Mouse (Mus musculus) small intestine, adult 2 months (tissue): Measurements from ENCODE around the gene Edaradd. TPM values are rescaled to one million over a fixed set of nuclear protein-coding genes. Genes with fewer than 3 reads are reported as not detected.

ENCODE experiments used
- H3K27ac ChIP-seq: fragments of 200-500 bp; 2 replicates; pipeline ENCODE4 v1.5.1; 2012; ENCODE audit warnings: low read depth, low read length, control low read depth, inconsistent platforms; ENCODE audit not compliant: insufficient read depth
- H3K27me3 ChIP-seq: fragments of 200-500 bp; 2 replicates; pipeline ENCODE4 v1.6.1; 2012; ENCODE audit warnings: mild to moderate bottlenecking, moderate library complexity, low read length, inconsistent platforms; ENCODE audit not compliant: control insufficient read depth, insufficient read depth
- H3K36me3 ChIP-seq: fragments of 200-500 bp; 2 replicates; pipeline ENCODE4 v1.6.1; 2012; ENCODE audit warnings: mild to moderate bottlenecking, low read length, control low read depth, inconsistent platforms; ENCODE audit not compliant: control insufficient read depth, insufficient read depth
- H3K4me1 ChIP-seq: fragments of 200-500 bp; 2 replicates; pipeline ENCODE4 v1.6.1; 2012; ENCODE audit warnings: low read length, inconsistent platforms, mixed read lengths; ENCODE audit not compliant: control insufficient read depth, insufficient read depth, insufficient read length
- H3K4me3 ChIP-seq: fragments of 200-500 bp; 2 replicates; pipeline ENCODE4 v1.5.1; 2012; ENCODE audit warnings: low read depth, mild to moderate bottlenecking, control low read depth, inconsistent platforms, low read length, moderate library complexity
- CTCF ChIP-seq: fragments of 200-500 bp; IDR thresholded peaks from 2 replicates; pipeline ENCODE4 v1.5.1; 2012; ENCODE audit warnings: low read depth, mild to moderate bottlenecking, control low read depth, inconsistent platforms, low read length, moderate library complexity, mixed read lengths; ENCODE audit not compliant: insufficient replicate concordance, insufficient read length; ENCODE audit errors: extremely low read depth
- POLR2A ChIP-seq: fragments of 200-500 bp; IDR thresholded peaks from 2 replicates; pipeline ENCODE4 v1.6.1; 2012; ENCODE audit warnings: low read depth, mild to moderate bottlenecking, control low read depth, inconsistent platforms, low read length, moderate library complexity
- WGBS: fragments of 180-500 bp; shearing (Covaris S2); methylation state at CpG from one replicate; pipeline ENCODE4 v1.1.7; 2018; 5-methylcytosine and 5-hydroxymethylcytosine counted together
- polyA plus RNA-seq: library from polyadenylated mRNA; depleted of rRNA; stranded (reverse); fragments of >200 nt; gene quantifications from 2 replicates; pipeline ENCODE4 v1.2.3, GENCODE M21; 2012

Edaradd gene
- polyA plus RNA-seq, 1 experiment, result 0.14 TPM

GRCm38 (mm10) chr13:12561729-12562128 lies 41.5 kb upstream of the Edaradd start:
- Histone ChIP-seq H3K4me3 (no peak overlapping the region), H3K27me3 (no peaks in the 10 kb centered on the region), H3K4me1 (no peaks in the 10 kb centered on the region), H3K27ac (no peak overlapping the region), H3K36me3 (no peaks in the 10 kb centered on the region)
- TF ChIP-seq POLR2A, result no peak
- no peak for TF ChIP-seq CTCF
- 83% methylated on average over 2 of the region's 2 CpGs for WGBS

- H3K27ac ChIP-seq, result no peak overlapping the region
- TF ChIP-seq POLR2A (no peak), CTCF (no peak)
- H3K4me3 ChIP-seq, result no peak overlapping the region
- no peaks in the 10 kb centered on the region for H3K27me3 ChIP-seq
- WGBS, result 69% methylated on average over 6 of the region's 6 CpGs
- H3K4me1 ChIP-seq, result no peaks in the 10 kb centered on the region
- no peaks in the 10 kb centered on the region for H3K36me3 ChIP-seq
Observed at GRCm38 (mm10) chr13:12559462-12560120, 39.4 kb upstream of the Edaradd start.

GRCm38 (mm10) chr13:12559044-12559443 lies 38.8 kb upstream of the Edaradd start:
- no peaks in the 10 kb centered on the region for H3K27me3 ChIP-seq
- no peak for TF ChIP-seq POLR2A
- TF ChIP-seq CTCF, result no peak
- WGBS, result 67% methylated on average over 3 of the region's 3 CpGs

GRCm38 (mm10) chr13:12554211-12554610 lies 34.0 kb upstream of the Edaradd start:
- H3K27ac ChIP-seq, result no peak overlapping the region
- no peaks in the 10 kb centered on the region for H3K36me3 ChIP-seq
- peaks cover 4% of the 10 kb centered on the region; the same call in 1 of the 2 replicates for H3K4me1 ChIP-seq
- no peaks in the 10 kb centered on the region for H3K27me3 ChIP-seq
- TF ChIP-seq POLR2A (no peak), CTCF (no peak)
- 46% methylated on average over 4 of the region's 4 CpGs for WGBS
- no peak overlapping the region for H3K4me3 ChIP-seq

More at GRCm38 (mm10) chr13:12559044-12559443, 38.8 kb upstream of the Edaradd start:
- Histone ChIP-seq H3K4me1 (no peaks in the 10 kb centered on the region), H3K27ac (no peak overlapping the region), H3K4me3 (no peak overlapping the region), H3K36me3 (no peaks in the 10 kb centered on the region)

GRCm38 (mm10) chr13:12543880-12544568 lies 23.8 kb upstream of the Edaradd start:
- TF ChIP-seq POLR2A (no peak), CTCF (no peak)
- Histone ChIP-seq H3K4me1 (peaks cover 12% of the 10 kb centered on the region; the same call in 1 of the 2 replicates), H3K27me3 (no peaks in the 10 kb centered on the region; the same call in 1 of the 2 replicates), H3K4me3 (no peak overlapping the region), H3K36me3 (no peaks in the 10 kb centered on the region), H3K27ac (peak overlapping the region; percentile 64; the same call in 1 of the 2 replicates)
- WGBS, result 30% methylated on average over 8 of the region's 8 CpGs

- WGBS, result 33% methylated on average over 5 of the region's 5 CpGs
- H3K4me3 ChIP-seq, result no peak overlapping the region
- H3K27me3 ChIP-seq, result no peaks in the 10 kb centered on the region; the same call in 1 of the 2 replicates
- no peaks in the 10 kb centered on the region for H3K36me3 ChIP-seq
- peak overlapping the region; percentile 64; the same call in 1 of the 2 replicates for H3K27ac ChIP-seq
- peaks cover 12% of the 10 kb centered on the region; the same call in 1 of the 2 replicates for H3K4me1 ChIP-seq
- TF ChIP-seq POLR2A, result no peak
- TF ChIP-seq CTCF, result no peak
Observed at GRCm38 (mm10) chr13:12543246-12543645, 23.0 kb upstream of the Edaradd start.

GRCm38 (mm10) chr13:12542006-12542981 lies 22.1 kb upstream of the Edaradd start:
- Histone ChIP-seq H3K4me3 (peak overlapping the region; percentile 12), H3K4me1 (peaks cover 12% of the 10 kb centered on the region; the same call in 1 of the 2 replicates), H3K27ac (peak overlapping the region; percentile 68; the same call in 1 of the 2 replicates), H3K36me3 (no peaks in the 10 kb centered on the region), H3K27me3 (no peaks in the 10 kb centered on the region; the same call in 1 of the 2 replicates)
- 5% methylated on average over 23 of the region's 23 CpGs for WGBS
- TF ChIP-seq POLR2A, result no peak
- TF ChIP-seq CTCF, result peak; percentile 44; the same call in 1 of the 2 replicates
